Mouse (Mus musculus): Measurements from ENCODE around the gene Ccdc181. TPM values are rescaled to one million over a fixed set of nuclear protein-coding genes. Genes with fewer than 3 reads are reported as not detected.

The Ccdc181 gene
- polyA plus RNA-seq, 1 experiment = 8.8 TPM

- H3K27me3 ChIP-seq (replicated peaks; ENCODE audit: control insufficient read depth, insufficient read depth, low read length) = no peaks in the 10 kb centered on the region
- TF ChIP-seq POLR2A (IDR thresholded peaks at IDR 0.05; ENCODE audit: low read depth, low read length) = no peak
- no peak for TF ChIP-seq CTCF (conservative IDR thresholded peaks at IDR 0.05; ENCODE audit: insufficient read depth, insufficient read length, low read depth, low read length)
- H3K36me3 ChIP-seq (ENCODE audit: control insufficient read depth, insufficient read depth, low read length) = no peaks in the 10 kb centered on the region
- DNase-seq = no peak
- no peak overlapping the region for H3K27ac ChIP-seq (ENCODE audit: insufficient read depth, low read depth, low read length)
- H3K4me3 ChIP-seq (ENCODE audit: insufficient read depth, low read depth, low read length) = no peak overlapping the region
- WGBS = 76% methylated on average over 3 of the region's 3 CpGs
- H3K4me1 ChIP-seq (ENCODE audit: control insufficient read depth, insufficient read depth, low read length) = peaks cover 11% of the 10 kb centered on the region
These were observed 20.5 kb upstream of the Ccdc181 start for GRCm38 (mm10) chr1:164254836-164255235.

GRCm38 (mm10) chr1:164260171-164261028, 15.0 kb upstream of the Ccdc181 start:
- Histone ChIP-seq H3K4me1 (ENCODE audit: control insufficient read depth, insufficient read depth, low read length) (no peaks in the 10 kb centered on the region), H3K36me3 (ENCODE audit: control insufficient read depth, insufficient read depth, low read length) (no peaks in the 10 kb centered on the region), H3K27me3 (replicated peaks; ENCODE audit: control insufficient read depth, insufficient read depth, low read length) (no peaks in the 10 kb centered on the region), H3K27ac (ENCODE audit: insufficient read depth, low read depth, low read length) (no peak overlapping the region), H3K4me3 (ENCODE audit: insufficient read depth, low read depth, low read length) (no peak overlapping the region)
- DNase-seq = no peak
- TF ChIP-seq CTCF (conservative IDR thresholded peaks at IDR 0.05; ENCODE audit: insufficient read depth, insufficient read length, low read depth, low read length) (no peak), POLR2A (IDR thresholded peaks at IDR 0.05; ENCODE audit: low read depth, low read length) (no peak)
- WGBS = 64% methylated on average over 16 of the region's 16 CpGs

GRCm38 (mm10) chr1:164261553-164261952, 13.8 kb upstream of the Ccdc181 start:
- TF ChIP-seq POLR2A (IDR thresholded peaks at IDR 0.05; ENCODE audit: low read depth, low read length) (no peak), CTCF (conservative IDR thresholded peaks at IDR 0.05; ENCODE audit: insufficient read depth, insufficient read length, low read depth, low read length) (no peak)
- no peak for DNase-seq
- WGBS = 89% methylated on average over 7 of the region's 7 CpGs
- Histone ChIP-seq H3K27me3 (replicated peaks; ENCODE audit: control insufficient read depth, insufficient read depth, low read length) (no peaks in the 10 kb centered on the region), H3K4me1 (ENCODE audit: control insufficient read depth, insufficient read depth, low read length) (no peaks in the 10 kb centered on the region), H3K27ac (ENCODE audit: insufficient read depth, low read depth, low read length) (no peak overlapping the region), H3K36me3 (ENCODE audit: control insufficient read depth, insufficient read depth, low read length) (no peaks in the 10 kb centered on the region), H3K4me3 (ENCODE audit: insufficient read depth, low read depth, low read length) (no peak overlapping the region)

GRCm38 (mm10) chr1:164270941-164271340, 4.4 kb upstream of the Ccdc181 start:
- Histone ChIP-seq H3K27me3 (replicated peaks; ENCODE audit: control insufficient read depth, insufficient read depth, low read length) (no peaks in the 10 kb centered on the region; the same call in 1 of the 2 replicates), H3K27ac (ENCODE audit: insufficient read depth, low read depth, low read length) (no peak overlapping the region), H3K4me3 (ENCODE audit: insufficient read depth, low read depth, low read length) (no peak overlapping the region), H3K4me1 (ENCODE audit: control insufficient read depth, insufficient read depth, low read length) (no peaks in the 10 kb centered on the region), H3K36me3 (ENCODE audit: control insufficient read depth, insufficient read depth, low read length) (no peaks in the 10 kb centered on the region)
- 88% methylated on average over 7 of the region's 7 CpGs for WGBS
- no peak for TF ChIP-seq CTCF (conservative IDR thresholded peaks at IDR 0.05; ENCODE audit: insufficient read depth, insufficient read length, low read depth, low read length)
- no peak for TF ChIP-seq POLR2A (IDR thresholded peaks at IDR 0.05; ENCODE audit: low read depth, low read length)
- DNase-seq = no peak

- Histone ChIP-seq H3K4me3 (ENCODE audit: insufficient read depth, low read depth, low read length) (no peak overlapping the region), H3K36me3 (ENCODE audit: control insufficient read depth, insufficient read depth, low read length) (no peaks in the 10 kb centered on the region), H3K27me3 (replicated peaks; ENCODE audit: control insufficient read depth, insufficient read depth, low read length) (no peaks in the 10 kb centered on the region; the same call in 1 of the 2 replicates), H3K4me1 (ENCODE audit: control insufficient read depth, insufficient read depth, low read length) (no peaks in the 10 kb centered on the region), H3K27ac (ENCODE audit: insufficient read depth, low read depth, low read length) (no peak overlapping the region)
- WGBS = 63% methylated on average over 6 of the region's 6 CpGs
- TF ChIP-seq POLR2A (IDR thresholded peaks at IDR 0.05; ENCODE audit: low read depth, low read length) (no peak), CTCF (conservative IDR thresholded peaks at IDR 0.05; ENCODE audit: insufficient read depth, insufficient read length, low read depth, low read length) (no peak)
- DNase-seq = no peak
These were observed 1.7 kb upstream of the Ccdc181 start for GRCm38 (mm10) chr1:164273659-164274058.

GRCm38 (mm10) chr1:164276552-164276951, 1.2 kb downstream of the Ccdc181 start:
- H3K27ac ChIP-seq (ENCODE audit: insufficient read depth, low read depth, low read length) = no peak overlapping the region
- WGBS = 92% methylated on average over 3 of the region's 3 CpGs
- H3K4me1 ChIP-seq (ENCODE audit: control insufficient read depth, insufficient read depth, low read length) = no peaks in the 10 kb centered on the region
- H3K36me3 ChIP-seq (ENCODE audit: control insufficient read depth, insufficient read depth, low read length) = no peaks in the 10 kb centered on the region
- TF ChIP-seq POLR2A (IDR thresholded peaks at IDR 0.05; ENCODE audit: low read depth, low read length) = no peak
- TF ChIP-seq CTCF (conservative IDR thresholded peaks at IDR 0.05; ENCODE audit: insufficient read depth, insufficient read length, low read depth, low read length) = no peak
- no peaks in the 10 kb centered on the region; the same call in 1 of the 2 replicates for H3K27me3 ChIP-seq (replicated peaks; ENCODE audit: control insufficient read depth, insufficient read depth, low read length)
- no peak for DNase-seq
- H3K4me3 ChIP-seq (ENCODE audit: insufficient read depth, low read depth, low read length) = no peak overlapping the region

GRCm38 (mm10) chr1:164279332-164279731, 3.9 kb downstream of the Ccdc181 start:
- Histone ChIP-seq H3K36me3 (ENCODE audit: control insufficient read depth, insufficient read depth, low read length) (no peaks in the 10 kb centered on the region), H3K27ac (ENCODE audit: insufficient read depth, low read depth, low read length) (no peak overlapping the region), H3K4me3 (ENCODE audit: insufficient read depth, low read depth, low read length) (no peak overlapping the region), H3K4me1 (ENCODE audit: control insufficient read depth, insufficient read depth, low read length) (no peaks in the 10 kb centered on the region), H3K27me3 (replicated peaks; ENCODE audit: control insufficient read depth, insufficient read depth, low read length) (no peaks in the 10 kb centered on the region)
- DNase-seq = no peak
- TF ChIP-seq POLR2A (IDR thresholded peaks at IDR 0.05; ENCODE audit: low read depth, low read length) (no peak), CTCF (conservative IDR thresholded peaks at IDR 0.05; ENCODE audit: insufficient read depth, insufficient read length, low read depth, low read length) (no peak)
- WGBS = 70% methylated on average over 4 of the region's 4 CpGs

Measured in kidney, adult 2 months (tissue).